Mouse (Mus musculus): ENCODE data around the gene Ppil4.
A peak's percentile ranks its signal among the peaks of the same experiment; 100 is the strongest.

Gene Ppil4

GRCm38 (mm10) chr10:7861259-7861936 lies 68.7 kb downstream of the Ppil4 start:
- no peak for DNase-seq (ENCODE audit: low spot score in 2 of 2)

GRCm38 (mm10) chr10:7861937-7862657 lies 69.4 kb downstream of the Ppil4 start:
- peak in 1 of 2 experiments; percentile 53 for DNase-seq (ENCODE audit: low spot score in 2 of 2)

GRCm38 (mm10) chr10:7863411-7863810 lies 70.7 kb downstream of the Ppil4 start:
- no peak for DNase-seq (ENCODE audit: low spot score in 2 of 2)

GRCm38 (mm10) chr10:7864184-7864583 lies 71.5 kb downstream of the Ppil4 start:
- DNase-seq (ENCODE audit: low spot score in 2 of 2) = peak in 1 of 2 experiments; percentile 57

GRCm38 (mm10) chr10:7864806-7865205 lies 72.1 kb downstream of the Ppil4 start:
- DNase-seq (ENCODE audit: low spot score in 2 of 2) = no peak

- no peak for DNase-seq (ENCODE audit: low spot score in 2 of 2)
Observed at GRCm38 (mm10) chr10:7866762-7867665, 74.3 kb downstream of the Ppil4 start.

GRCm38 (mm10) chr10:7867666-7868030 lies 75.0 kb downstream of the Ppil4 start:
- no peak for DNase-seq (ENCODE audit: low spot score in 2 of 2)

GRCm38 (mm10) chr10:7869746-7870145 lies 77.1 kb downstream of the Ppil4 start:
- DNase-seq (ENCODE audit: low spot score in 2 of 2) = no peak

- no peak for DNase-seq (ENCODE audit: low spot score in 2 of 2)
Observed at GRCm38 (mm10) chr10:7870571-7871315, 78.1 kb downstream of the Ppil4 start.

- DNase-seq (ENCODE audit: low spot score in 2 of 2) = no peak
Observed at GRCm38 (mm10) chr10:7871381-7872020, 78.8 kb downstream of the Ppil4 start.

Measured in urinary bladder, postnatal 4 days (tissue).